Mouse (Mus musculus) C2C12 (cell line): ENCODE data around the gene Ubxn6. TPM values are rescaled to one million over a fixed set of nuclear protein-coding genes. Genes with fewer than 3 reads are reported as not detected.

Experiments
- H3K27me3 ChIP-seq: one replicate; pipeline ENCODE4 v1.6.1; 2011; ENCODE audit not compliant: control insufficient read depth, insufficient read depth, insufficient read length
- H3K36me3 ChIP-seq: one replicate; pipeline ENCODE4 v1.6.1; 2011; ENCODE audit not compliant: control insufficient read depth, insufficient read depth
- H3K4me3 ChIP-seq: one replicate; pipeline ENCODE4 v1.5.1; 2011; ENCODE audit warnings: mild to moderate bottlenecking, control low read depth; ENCODE audit not compliant: poor library complexity, insufficient read depth, severe bottlenecking
- H3K79me2 ChIP-seq: one replicate; pipeline ENCODE4 v1.6.1; 2011; ENCODE audit not compliant: control insufficient read depth, insufficient read depth
- H3K79me3 ChIP-seq: one replicate; pipeline ENCODE4 v1.6.1; 2011; ENCODE audit warnings: low read depth, control low read depth
- H3ac ChIP-seq: one replicate; pipeline ENCODE3; 2011; ENCODE audit warnings: low read depth; ENCODE audit not compliant: control insufficient read depth, insufficient read length
- CEBPB ChIP-seq: IDR thresholded peaks from one replicate; pipeline ENCODE4 v1.6.1; 2011; ENCODE audit warnings: low read depth, mild to moderate bottlenecking, control low read depth, moderate library complexity
- CTCF ChIP-seq: IDR thresholded peaks from one replicate; pipeline ENCODE4 v1.5.1; 2011; ENCODE audit not compliant: control insufficient read depth, insufficient read depth, insufficient read length
- FOSL1 ChIP-seq: IDR thresholded peaks from one replicate; pipeline ENCODE4 v1.8.0; 2011; ENCODE audit warnings: mild to moderate bottlenecking, low read length; ENCODE audit not compliant: poor library complexity, insufficient read depth, severe bottlenecking
- MAX ChIP-seq: IDR thresholded peaks from one replicate; pipeline ENCODE4 v1.6.1; 2011; ENCODE audit warnings: mild to moderate bottlenecking, control low read depth
- MYOD1 ChIP-seq: IDR thresholded peaks from one replicate; pipeline ENCODE4 v1.6.1; 2011; ENCODE audit warnings: low read depth; ENCODE audit not compliant: control insufficient read depth, insufficient read length
- MYOG ChIP-seq: IDR thresholded peaks from one replicate; pipeline ENCODE4 v1.6.1; 2011; ENCODE audit not compliant: control insufficient read depth, insufficient read length; ENCODE audit errors: extremely low read depth
- USF1 ChIP-seq: IDR thresholded peaks from one replicate; pipeline ENCODE4 v1.6.1; 2011; ENCODE audit warnings: low read depth, mild to moderate bottlenecking, control low read depth, moderate library complexity
- polyA plus RNA-seq: library from polyadenylated mRNA; unstranded; fragments of >200 nt; fragmentation: generic; extraction: Trizol; gene quantifications from one replicate; pipeline ENCODE4 v1.2.1, GENCODE M21; 2012; ENCODE audit warnings: missing spikeins

Gene Ubxn6
- polyA plus RNA-seq, 1 experiment = 40.4 TPM

GRCm38 (mm10) chr17:56103465-56104285, 28.8 kb upstream of the Ubxn6 start:
- Histone ChIP-seq H3K36me3 (peaks cover 36% of the 10 kb centered on the region), H3K79me2 (no peaks in the 10 kb centered on the region)
- no peak for TF ChIP-seq MYOG
- TF ChIP-seq MYOD1 = no peak
- no peak for TF ChIP-seq FOSL1
- no peak for TF ChIP-seq MAX
- no peak for TF ChIP-seq CTCF
- TF ChIP-seq CEBPB = no peak
- no peak for TF ChIP-seq USF1

GRCm38 (mm10) chr17:56102927-56103326, 28.1 kb upstream of the Ubxn6 start:
- H3K27me3 ChIP-seq = no peaks in the 10 kb centered on the region
- peaks cover 44% of the 10 kb centered on the region for H3K36me3 ChIP-seq
- TF ChIP-seq FOSL1 (no peak), USF1 (no peak), MYOD1 (no peak), CEBPB (no peak), MAX (no peak), CTCF (no peak), MYOG (no peak)
- no peak overlapping the region for H3ac ChIP-seq
- no peaks in the 10 kb centered on the region for H3K79me3 ChIP-seq
- H3K79me2 ChIP-seq = no peaks in the 10 kb centered on the region
- H3K4me3 ChIP-seq = no peak overlapping the region

More at GRCm38 (mm10) chr17:56103465-56104285, 28.8 kb upstream of the Ubxn6 start:
- Histone ChIP-seq H3ac (no peak overlapping the region), H3K79me3 (no peaks in the 10 kb centered on the region), H3K27me3 (no peaks in the 10 kb centered on the region), H3K4me3 (no peak overlapping the region)

- H3K36me3 ChIP-seq = peaks cover 51% of the 10 kb centered on the region
Observed at GRCm38 (mm10) chr17:56102158-56102557, 27.3 kb upstream of the Ubxn6 start.

GRCm38 (mm10) chr17:56100811-56101210, 26.0 kb upstream of the Ubxn6 start:
- Histone ChIP-seq H3ac (no peak overlapping the region), H3K36me3 (peaks cover 57% of the 10 kb centered on the region), H3K4me3 (no peak overlapping the region), H3K27me3 (no peaks in the 10 kb centered on the region), H3K79me2 (no peaks in the 10 kb centered on the region), H3K79me3 (no peaks in the 10 kb centered on the region)
- TF ChIP-seq CEBPB (no peak), MYOG (no peak), MYOD1 (no peak), USF1 (no peak), MAX (no peak), CTCF (no peak)

More at GRCm38 (mm10) chr17:56102158-56102557, 27.3 kb upstream of the Ubxn6 start:
- Histone ChIP-seq H3ac (no peak overlapping the region), H3K27me3 (no peaks in the 10 kb centered on the region), H3K79me3 (no peaks in the 10 kb centered on the region), H3K4me3 (no peak overlapping the region), H3K79me2 (no peaks in the 10 kb centered on the region)
- TF ChIP-seq CEBPB = no peak
- no peak for TF ChIP-seq MYOG
- TF ChIP-seq MYOD1 = no peak
- TF ChIP-seq FOSL1 = no peak
- TF ChIP-seq USF1 = no peak
- no peak for TF ChIP-seq CTCF
- no peak for TF ChIP-seq MAX

GRCm38 (mm10) chr17:56098711-56099572, 24.1 kb upstream of the Ubxn6 start:
- Histone ChIP-seq H3ac (no peak overlapping the region), H3K79me2 (no peaks in the 10 kb centered on the region), H3K36me3 (peaks cover 60% of the 10 kb centered on the region), H3K4me3 (no peak overlapping the region), H3K79me3 (no peaks in the 10 kb centered on the region), H3K27me3 (no peaks in the 10 kb centered on the region)
- no peak for TF ChIP-seq CTCF
- TF ChIP-seq MAX = no peak
- no peak for TF ChIP-seq FOSL1
- TF ChIP-seq CEBPB = no peak
- no peak for TF ChIP-seq USF1
- TF ChIP-seq MYOD1 = no peak
